Mouse (Mus musculus): ENCODE results near the gene Snx11.

- no peak for TF ChIP-seq CTCF (IDR thresholded peaks at IDR 0.05; ENCODE audit: borderline replicate concordance, extremely low read depth, insufficient read depth, insufficient read length)
- TF ChIP-seq POLR2A (IDR thresholded peaks at IDR 0.05; ENCODE audit: borderline replicate concordance, extremely low read depth, insufficient read depth, insufficient read length, poor library complexity, severe bottlenecking) = no peak
Measured at GRCm38 (mm10) chr11:96743000-96743399, 34.4 kb downstream of the Snx11 start.
